Mouse (Mus musculus) bone marrow, adult 2 months (tissue): ENCODE results near the gene Olfr721-ps1.

Source experiments
- CTCF ChIP-seq: fragments of 200-500 bp; IDR thresholded peaks from 2 replicates; pipeline ENCODE4 v1.5.1; 2011; ENCODE audit warnings: low read length, control low read depth; ENCODE audit not compliant: control insufficient read depth, insufficient read depth
- POLR2A ChIP-seq: fragments of 200-500 bp; IDR thresholded peaks from 2 replicates; pipeline ENCODE4 v1.6.1; 2011; ENCODE audit warnings: low read depth, mild to moderate bottlenecking, control low read depth, low read length, borderline replicate concordance; ENCODE audit not compliant: control insufficient read depth

GRCm38 (mm10) chr14:14436078-14436658 lies 35.1 kb downstream of the Olfr721-ps1 start:
- no peak for TF ChIP-seq CTCF
- no peak for TF ChIP-seq POLR2A
